Mouse (Mus musculus) kidney, postnatal 0 days (tissue): ENCODE data around the gene Olfr1346. TPM values are rescaled to one million over a fixed set of nuclear protein-coding genes. Genes with fewer than 3 reads are reported as not detected.
"Not testable (repeated sequence)": the region's sequence is repeated elsewhere in the genome, so short reads cannot be mapped to it uniquely, and the experiment has no call there.

Experiments
- ATAC-seq: fragments of 200-750 bp; cut with Nextera tagmentation; replicated peaks from 2 replicates; pipeline ENCODE4 v1.8.0; 2017; ENCODE audit warnings: low read depth, moderate number of reproducible peaks, moderate TSS enrichment, moderate library complexity; ENCODE audit not compliant: low FRiP score
- DNase-seq: peaks from one replicate; pipeline ENCODE4 v3.0.0-alpha.2; 2016; ENCODE audit warnings: low spot score
- H3K27ac ChIP-seq: fragments of 300-500 bp; sonication (generic); 2 replicates; pipeline ENCODE4 v1.5.1; 2014; ENCODE audit warnings: mild to moderate bottlenecking
- H3K27me3 ChIP-seq: fragments of 300-500 bp; sonication (generic); 2 replicates; pipeline ENCODE4 v1.6.1; 2014; ENCODE audit warnings: low read length, mixed read lengths; ENCODE audit not compliant: insufficient read depth
- H3K36me3 ChIP-seq: fragments of 300-500 bp; sonication (generic); 2 replicates; pipeline ENCODE4 v1.6.1; 2014; ENCODE audit warnings: low read length, mixed read lengths; ENCODE audit not compliant: insufficient read depth
- H3K4me1 ChIP-seq: fragments of 300-500 bp; sonication (generic); replicated peaks from 2 replicates; pipeline ENCODE4 v1.6.1; 2014; ENCODE audit warnings: antibody characterized with exemption, low read length, mixed read lengths; ENCODE audit not compliant: insufficient read depth
- H3K4me2 ChIP-seq: fragments of 300-500 bp; sonication (generic); 2 replicates; pipeline ENCODE4 v1.6.1; 2014; ENCODE audit warnings: mild to moderate bottlenecking, low read length, moderate library complexity, mixed read lengths
- H3K4me3 ChIP-seq: fragments of 300-500 bp; sonication (generic); replicated peaks from 2 replicates; pipeline ENCODE4 v1.5.1; 2014; ENCODE audit warnings: low read depth, low read length
- H3K9ac ChIP-seq: fragments of 300-500 bp; sonication (generic); 2 replicates; pipeline ENCODE4 v1.6.1; 2014; ENCODE audit warnings: low read depth, low read length
- H3K9me3 ChIP-seq: fragments of 300-500 bp; sonication (generic); replicated peaks from 2 replicates; pipeline ENCODE4 v1.6.1; 2016; ENCODE audit warnings: low read length, inconsistent platforms, mixed read lengths
- CTCF ChIP-seq: IDR thresholded peaks from 2 replicates; pipeline ENCODE4 v1.5.1; 2016; ENCODE audit warnings: antibody characterized with exemption, low read depth, mild to moderate bottlenecking, moderate library complexity
- WGBS: fragments of 180-500 bp; shearing (Covaris S2); extraction: QIAGEN DNeasy Blood & Tissue Kit; methylation state at CpG from one replicate; pipeline ENCODE4 v1.1.7; 2014; 5-methylcytosine and 5-hydroxymethylcytosine counted together
- polyA plus RNA-seq: library from polyadenylated mRNA; unstranded; fragments of >200 nt; fragmentation: Nextera tagmentation; extraction: Ambion mirVana; gene quantifications from 2 replicates; pipeline ENCODE4 v1.2.1, GENCODE M21; 2015

Olfr1346 gene
- polyA plus RNA-seq, 1 experiment from 2014 or later, result not detected

- Histone ChIP-seq H3K9me3 (no peaks in the 10 kb centered on the region), H3K27me3 (no peaks in the 10 kb centered on the region), H3K4me3 (no peak within 1 kb of the TSS), H3K9ac (no peak within 1 kb of the TSS), H3K27ac (no peak within 1 kb of the TSS), H3K4me1 (no peaks in the 10 kb centered on the region), H3K36me3 (no peaks in the 10 kb centered on the region), H3K4me2 (no peak within 1 kb of the TSS)
- DNase-seq, result no peak
- TF ChIP-seq CTCF, result no peak
- no peak for ATAC-seq
Measured at GRCm38 (mm10) chr7:6455868-6456267, 11.0 kb upstream of the Olfr1346 start, which contains the start of gene Olfr1336. Gene Olfr1336, plus strand, starts transcription at chr7:6456168.

GRCm38 (mm10) chr7:6456399-6456798, 10.5 kb upstream of the Olfr1346 start:
- Histone ChIP-seq H3K4me3 (no peak overlapping the region), H3K4me2 (no peak overlapping the region), H3K4me1 (no peaks in the 10 kb centered on the region), H3K36me3 (no peaks in the 10 kb centered on the region), H3K9ac (no peak overlapping the region), H3K27ac (no peak overlapping the region), H3K27me3 (no peaks in the 10 kb centered on the region), H3K9me3 (no peaks in the 10 kb centered on the region)
- no peak for TF ChIP-seq CTCF
- ATAC-seq, result no peak
- peak; percentile 8 for DNase-seq
- WGBS, result 54% methylated on average over 3 of the region's 3 CpGs

- not testable (repeated sequence) for ATAC-seq, H3K27me3 ChIP-seq, H3K4me2 ChIP-seq, H3K36me3 ChIP-seq, DNase-seq, H3K4me1 ChIP-seq, H3K9me3 ChIP-seq, H3K9ac ChIP-seq, H3K4me3 ChIP-seq, H3K27ac ChIP-seq
- 71% methylated on average over 2 of the region's 2 CpGs for WGBS
Measured at GRCm38 (mm10) chr7:6477633-6478032, 10.7 kb downstream of the Olfr1346 start.

DNA sequence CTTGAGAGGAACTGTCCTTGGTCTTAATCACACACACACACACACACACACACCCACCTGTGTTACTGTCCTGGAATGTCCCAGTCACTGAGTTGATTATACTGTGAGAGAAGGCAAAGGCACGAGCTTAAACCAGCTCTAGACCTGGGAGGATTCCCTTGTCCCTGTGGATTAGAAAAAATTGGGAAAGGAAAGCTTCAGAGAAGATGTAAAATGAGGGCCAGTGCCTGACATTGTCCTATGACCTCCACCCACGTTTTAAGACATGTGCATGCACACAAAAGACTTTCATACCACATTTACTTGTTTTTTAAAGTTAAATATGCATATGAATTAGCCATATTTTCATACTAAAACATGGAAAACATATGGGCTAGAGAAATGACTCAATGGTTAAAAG, 19.9 kb downstream of the Olfr1346 start, which contains the start of gene Olfr5:
Gene Olfr5 (minus strand): TSS at position 101 of the 400 bp plus-strand sequence.
- Histone ChIP-seq H3K27ac (no peak within 1 kb of the TSS), H3K36me3 (no peaks in the 10 kb centered on the region), H3K9me3 (no peaks in the 10 kb centered on the region), H3K27me3 (no peaks in the 10 kb centered on the region), H3K9ac (no peak within 1 kb of the TSS), H3K4me1 (no peaks in the 10 kb centered on the region), H3K4me3 (no peak within 1 kb of the TSS), H3K4me2 (no peak within 1 kb of the TSS)
- 28% methylated on average over 2 of the region's 2 CpGs for WGBS
- DNase-seq (no peak), ATAC-seq (no peak)
- TF ChIP-seq CTCF, result no peak

GRCm38 (mm10) chr7:6499655-6500054, 32.8 kb downstream of the Olfr1346 start, which contains the start of gene Olfr1347:
Gene Olfr1347, minus strand, starts transcription at chr7:6499755.
- Histone ChIP-seq H3K9ac (no peak within 1 kb of the TSS), H3K4me2 (no peak within 1 kb of the TSS), H3K4me3 (no peak within 1 kb of the TSS), H3K9me3 (no peaks in the 10 kb centered on the region), H3K36me3 (no peaks in the 10 kb centered on the region), H3K4me1 (no peaks in the 10 kb centered on the region), H3K27me3 (no peaks in the 10 kb centered on the region), H3K27ac (no peak within 1 kb of the TSS)
- ATAC-seq, result no peak
- no peak for TF ChIP-seq CTCF
- 57% methylated on average over 1 of the region's 1 CpGs for WGBS
- DNase-seq, result no peak

GRCm38 (mm10) chr7:6508648-6509047, 41.7 kb downstream of the Olfr1346 start, which contains the start of gene Olfr1348:
Gene Olfr1348, minus strand, starts transcription at chr7:6508748.
- Histone ChIP-seq H3K4me1 (no peaks in the 10 kb centered on the region), H3K27ac (no peak within 1 kb of the TSS), H3K9ac (no peak within 1 kb of the TSS), H3K9me3 (no peaks in the 10 kb centered on the region), H3K27me3 (no peaks in the 10 kb centered on the region), H3K36me3 (no peaks in the 10 kb centered on the region), H3K4me2 (no peak within 1 kb of the TSS), H3K4me3 (no peak within 1 kb of the TSS)
- WGBS, result 100% methylated on average over 1 of the region's 1 CpGs
- DNase-seq (no peak), ATAC-seq (no peak)
- no peak for TF ChIP-seq CTCF

DNA sequence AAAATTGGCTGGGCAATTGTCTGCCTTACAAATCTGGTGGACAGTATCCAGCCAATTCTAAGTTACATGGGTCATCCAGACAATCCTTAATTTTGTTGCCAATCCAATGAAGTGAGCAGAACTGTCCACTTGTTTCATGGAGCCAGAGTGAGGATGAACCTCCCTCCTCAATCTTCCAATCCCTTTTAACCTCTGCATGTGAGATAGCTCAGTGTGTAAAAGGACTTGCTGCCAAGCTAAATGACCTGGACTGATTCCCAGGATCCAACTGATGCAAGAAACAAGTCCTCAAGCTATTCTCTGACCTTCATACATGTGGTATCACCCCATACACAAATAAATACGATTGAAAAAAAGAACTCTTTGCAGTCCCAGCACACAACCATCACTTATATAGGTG, 54.8 kb downstream of the Olfr1346 start:
- no peak for DNase-seq
- 37% methylated on average over 1 of the region's 1 CpGs for WGBS
- no peaks in the 10 kb centered on the region for H3K4me1 ChIP-seq
- no peak for TF ChIP-seq CTCF
- H3K27ac ChIP-seq, result no peak overlapping the region
- no peaks in the 10 kb centered on the region for H3K27me3 ChIP-seq
- no peak overlapping the region for H3K4me2 ChIP-seq
- H3K4me3 ChIP-seq, result no peak overlapping the region
- no peaks in the 10 kb centered on the region for H3K9me3 ChIP-seq
- H3K9ac ChIP-seq, result no peak overlapping the region
- H3K36me3 ChIP-seq, result no peaks in the 10 kb centered on the region
- no peak for ATAC-seq
